Mouse (Mus musculus) central nervous system, embryonic 18 days (tissue): ENCODE data around the gene Rps6ka2. TPM values are rescaled to one million over a fixed set of nuclear protein-coding genes. Genes with fewer than 3 reads are reported as not detected.

Experiments used
- polyA plus RNA-seq: library from polyadenylated mRNA; depleted of rRNA; stranded (reverse); fragments of >200 nt; gene quantifications from 2 replicates; pipeline ENCODE4 v1.2.3, GENCODE M21; 2012; rRNA removed

Gene Rps6ka2
- 27.4 and 28.7 TPM in 2 replicates for polyA plus RNA-seq

DNA sequence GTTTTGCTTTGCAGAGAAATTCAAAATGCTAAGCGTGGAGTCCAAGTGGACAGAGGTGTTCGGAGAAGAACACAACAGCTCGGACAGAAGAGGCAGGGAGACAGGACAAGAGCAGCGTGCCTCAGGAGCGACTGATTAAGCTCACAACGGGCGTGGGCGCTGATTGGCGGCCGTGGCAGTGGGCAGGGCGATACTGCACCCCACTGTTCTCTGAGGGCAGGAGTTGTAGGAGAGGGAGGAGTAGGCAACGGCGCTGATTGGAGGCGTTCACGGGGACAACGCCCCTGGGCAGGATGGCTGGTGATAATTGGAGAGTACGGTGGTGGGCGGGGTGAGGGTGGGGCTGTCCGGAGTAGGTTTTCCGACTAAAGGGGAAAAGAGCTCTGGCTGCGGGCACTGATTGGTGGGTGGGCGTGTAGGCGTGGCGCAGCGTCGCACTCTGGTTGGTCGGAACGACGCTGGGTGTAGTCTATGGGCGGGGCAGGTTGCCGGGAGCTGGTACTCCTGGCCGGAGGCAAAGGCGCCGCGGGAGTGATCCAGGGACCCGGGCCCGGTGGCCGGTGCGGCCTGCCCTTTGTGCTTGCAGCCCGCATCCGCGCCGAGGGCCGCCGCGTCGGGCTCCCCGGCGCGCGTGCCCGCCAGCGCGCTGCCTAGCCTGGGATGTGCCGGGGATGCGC is at the start of gene Rps6ka2:
Rps6ka2 (plus strand) TSS at position 489 of the 677 bp plus-strand sequence.

DNA sequence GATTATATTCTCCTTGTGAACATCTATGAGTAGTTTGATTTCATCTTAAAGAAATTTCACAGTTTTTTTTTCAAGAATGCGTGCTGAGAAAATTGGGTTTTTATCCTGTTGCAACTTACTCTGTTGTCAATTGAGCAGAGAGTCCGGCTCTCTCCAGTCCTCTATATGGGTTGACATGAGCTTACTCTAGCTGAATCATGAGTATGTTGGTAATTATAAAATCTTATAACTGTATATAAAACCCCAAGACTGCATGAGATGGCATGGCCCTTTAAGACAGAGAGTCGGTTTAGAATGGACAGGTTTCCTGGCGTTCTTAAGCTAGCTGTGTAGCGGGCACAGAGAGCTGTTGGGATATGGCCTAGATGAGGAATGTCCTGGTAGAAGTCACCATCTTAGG is 154.4 kb downstream of the Rps6ka2 start, which contains the start of gene Tcp10a:
Tcp10a (plus strand) TSS at position 301 of the 400 bp plus-strand sequence.

DNA sequence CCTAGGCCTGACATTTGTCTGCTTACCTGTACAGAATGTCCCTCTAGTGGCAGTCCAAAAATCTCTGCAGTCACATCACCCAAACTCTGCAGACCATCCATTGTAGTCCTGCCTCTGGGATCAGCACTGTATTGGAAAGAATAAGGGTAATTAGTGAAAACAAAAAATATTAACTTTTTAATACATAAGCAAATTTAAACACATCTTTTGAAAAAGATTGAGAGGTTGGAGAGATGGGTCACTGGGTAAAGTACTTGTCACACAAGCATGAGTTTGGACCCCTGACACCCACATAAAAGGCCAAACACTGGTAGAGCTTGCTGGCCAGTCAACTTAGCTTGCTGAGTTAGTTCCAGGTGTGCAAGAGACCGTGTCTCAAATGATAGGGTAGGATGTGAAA is 182.7 kb downstream of the Rps6ka2 start, which contains the start of gene Ttll2:
Ttll2 (minus strand) TSS at position 101 of the 400 bp plus-strand sequence.

Other genes with a start within 250 kb of the Rps6ka2 start
- gene Rsph3b, start 221.4 kb upstream of the Rps6ka2 start, polyA plus RNA-seq: 28.7 and 30.9 TPM in 2 replicates
- 43.2 and 44.4 TPM in 2 replicates for gene Tagap1, start 209.0 kb upstream of the Rps6ka2 start, polyA plus RNA-seq
- gene Rnaset2b, start 199.5 kb upstream of the Rps6ka2 start, polyA plus RNA-seq: 63.6 and 80.9 TPM in 2 replicates
- 0.88 and 1.1 TPM in 2 replicates for gene Gm49721, start 191.2 kb upstream of the Rps6ka2 start, polyA plus RNA-seq
- 0.32 and 0.47 TPM in 2 replicates for gene Gm1604a, start 144.5 kb upstream of the Rps6ka2 start, polyA plus RNA-seq
- gene Tcp10a, start 154.5 kb downstream of the Rps6ka2 start, polyA plus RNA-seq: 0.06 and 0.07 TPM in 2 replicates
- 0.05 TPM in 1 of 2 replicates, not detected in the other for gene Ttll2, start 182.6 kb downstream of the Rps6ka2 start, polyA plus RNA-seq
- gene Gm49630, start 201.9 kb downstream of the Rps6ka2 start, polyA plus RNA-seq: not detected in 2 replicates
- gene Unc93a2, start 215.3 kb downstream of the Rps6ka2 start, polyA plus RNA-seq: 0.07 and 0.16 TPM in 2 replicates